Mouse (Mus musculus): ENCODE data around the gene Gm45753.
A peak's percentile ranks its signal among the peaks of the same experiment; 100 is the strongest.

Gene Gm45753

DNA sequence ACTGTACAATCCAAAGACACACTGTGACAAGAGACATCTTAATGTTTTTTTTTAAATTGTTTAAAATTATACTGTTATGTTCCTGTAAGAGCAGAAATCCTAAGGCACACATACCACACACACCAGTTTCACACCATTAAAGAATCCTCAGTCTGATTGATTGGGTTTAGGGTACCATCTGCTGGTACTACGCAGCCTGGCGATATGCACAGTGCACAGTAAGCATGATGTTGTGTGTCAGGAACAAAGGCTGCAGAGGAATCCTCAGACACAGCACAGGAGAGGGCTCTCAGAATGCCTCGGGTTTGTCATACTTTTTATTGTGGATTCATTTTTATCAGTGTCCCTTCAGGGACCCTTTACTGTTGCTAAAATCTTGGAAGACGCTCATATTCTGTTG lies 33.9 kb downstream of the Gm45753 start:
- DNase-seq (ENCODE audit: low read depth, low spot score), result no peak

DNA sequence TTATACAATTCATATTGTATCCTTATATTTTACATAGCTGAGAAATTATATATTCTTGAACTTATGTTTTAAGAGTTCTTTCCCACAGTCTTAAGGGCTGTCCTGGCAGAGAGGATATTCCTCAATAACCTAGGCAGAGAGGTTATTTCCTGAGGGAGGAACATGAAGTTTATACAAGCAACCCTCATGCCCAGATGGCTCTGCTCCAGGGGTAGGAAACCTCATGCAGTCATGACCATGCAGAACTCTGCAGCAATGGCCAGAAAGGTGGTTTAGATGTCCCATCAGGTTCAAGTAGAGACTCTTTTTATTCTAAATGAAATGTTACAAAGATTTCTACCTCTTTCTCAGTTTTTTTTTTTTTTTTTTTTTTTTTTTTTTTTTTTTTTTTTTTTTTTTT lies 39.2 kb downstream of the Gm45753 start:
- DNase-seq (ENCODE audit: low read depth, low spot score), result no peak

DNA sequence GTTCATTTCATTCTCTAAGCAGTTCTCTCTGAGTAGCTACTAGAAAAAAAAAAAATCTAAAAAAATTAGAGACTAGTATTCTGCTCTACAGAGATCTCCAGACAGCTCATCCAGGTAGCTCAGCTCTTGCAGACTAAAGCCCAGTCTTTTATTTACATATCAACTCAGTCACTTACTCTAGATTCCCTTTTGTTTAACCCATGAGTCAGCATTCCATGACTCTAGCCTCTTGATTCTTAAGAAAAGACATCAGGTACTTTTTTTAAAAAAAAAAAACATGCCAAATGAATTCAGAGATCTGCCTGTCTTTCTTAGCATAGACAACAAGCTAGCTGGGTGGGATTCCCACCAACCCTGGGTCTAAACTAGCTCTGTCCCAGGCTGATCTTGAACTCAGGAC lies 39.8 kb downstream of the Gm45753 start:
- no peak for DNase-seq (ENCODE audit: low read depth, low spot score)

DNA sequence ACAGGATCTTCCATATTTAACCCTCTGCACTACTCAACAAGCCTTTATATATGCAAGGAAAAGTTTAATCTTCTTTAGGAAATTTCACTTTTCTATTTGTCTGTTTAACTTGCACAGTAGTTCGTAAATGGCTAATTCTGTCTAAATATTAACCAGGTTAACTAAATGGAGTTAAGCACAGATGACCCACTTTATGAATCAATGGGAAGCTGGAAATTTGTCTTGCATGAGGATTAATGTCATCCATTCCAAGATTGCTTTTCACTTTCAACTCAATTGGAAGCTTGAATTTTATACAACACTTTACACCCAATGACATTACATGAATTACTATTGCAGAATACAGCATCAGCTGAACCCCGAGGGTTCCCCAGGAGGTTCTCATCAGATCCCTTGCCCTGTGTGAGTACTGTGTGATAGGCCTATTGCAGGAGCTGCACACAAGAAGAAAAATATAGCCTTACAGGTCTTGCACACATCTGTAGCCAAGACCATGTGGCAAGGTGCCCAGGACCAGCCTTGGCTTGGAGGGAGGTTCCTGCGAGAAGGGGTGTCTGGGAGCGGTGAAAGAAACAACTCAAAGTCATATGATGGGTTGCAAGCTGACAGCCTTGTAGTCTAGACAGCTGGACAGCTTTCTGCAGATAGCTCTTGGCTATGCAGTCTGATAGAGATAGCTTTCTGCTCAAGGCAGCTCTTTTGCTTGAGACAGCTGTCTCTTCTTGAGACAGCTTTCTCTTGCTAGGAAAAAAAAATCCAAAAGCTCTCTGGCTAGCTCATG lies 40.5 kb downstream of the Gm45753 start:
- DNase-seq (ENCODE audit: low read depth, low spot score), result no peak

DNA sequence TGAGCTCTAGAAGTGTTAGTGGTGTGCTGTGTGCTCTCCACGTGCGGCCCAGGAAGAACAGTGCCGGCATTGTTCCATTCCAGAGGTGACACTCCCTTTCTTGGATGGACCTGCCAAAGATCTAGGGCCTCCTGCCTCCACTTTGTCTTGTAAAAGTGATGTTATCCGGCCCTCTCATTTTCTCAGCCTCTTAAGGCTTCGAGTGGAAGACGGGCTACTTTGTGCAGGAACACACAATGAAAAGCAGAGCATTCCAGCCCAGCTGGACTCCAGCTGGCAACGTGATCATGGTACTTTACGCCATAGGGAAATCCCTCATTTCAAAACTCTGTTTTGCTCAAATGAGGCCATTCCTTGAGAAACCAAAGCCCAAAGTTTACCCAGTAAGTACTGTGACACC lies 41.3 kb downstream of the Gm45753 start:
- DNase-seq (ENCODE audit: low read depth, low spot score), result no peak

DNA sequence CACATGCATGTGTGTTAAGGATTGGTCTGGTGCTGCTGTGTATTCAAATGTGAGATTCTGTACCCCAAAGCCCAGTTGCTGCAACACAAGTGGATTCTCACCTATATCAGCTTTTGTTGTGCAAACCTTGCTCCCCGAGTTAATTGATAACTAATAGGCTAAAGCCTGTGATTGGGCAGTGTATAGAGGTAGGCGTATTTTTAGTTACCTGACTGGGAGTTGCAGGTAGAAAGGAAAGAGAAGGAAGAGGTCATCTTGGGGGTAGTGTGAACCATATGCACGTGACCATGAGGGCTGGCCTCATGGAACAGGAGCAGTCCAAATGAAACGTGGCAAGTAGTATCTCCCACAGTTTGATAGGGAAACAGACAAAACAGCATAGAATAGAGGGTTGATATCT lies 43.3 kb downstream of the Gm45753 start:
- DNase-seq (ENCODE audit: low read depth, low spot score), result no peak

DNA sequence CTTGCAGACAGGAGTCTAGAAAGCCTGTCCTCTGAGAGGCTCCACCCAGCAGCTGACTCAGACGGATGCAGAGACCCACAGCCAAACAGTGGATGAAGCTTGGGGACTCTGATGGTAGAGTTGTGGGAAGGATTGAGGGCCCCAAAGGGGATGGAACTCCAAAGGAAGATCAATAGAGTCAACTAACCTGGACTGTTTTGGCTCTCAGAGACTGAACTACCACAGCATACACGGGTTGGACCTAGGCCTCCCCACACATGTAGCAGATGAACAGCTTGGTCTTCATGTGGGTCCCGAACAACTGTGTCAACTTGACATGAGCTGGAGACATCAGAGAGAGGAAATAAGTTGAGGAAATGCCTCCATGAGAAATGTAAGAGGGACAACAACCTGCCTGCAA lies 45.4 kb downstream of the Gm45753 start:
- DNase-seq (ENCODE audit: low read depth, low spot score), result no peak

DNA sequence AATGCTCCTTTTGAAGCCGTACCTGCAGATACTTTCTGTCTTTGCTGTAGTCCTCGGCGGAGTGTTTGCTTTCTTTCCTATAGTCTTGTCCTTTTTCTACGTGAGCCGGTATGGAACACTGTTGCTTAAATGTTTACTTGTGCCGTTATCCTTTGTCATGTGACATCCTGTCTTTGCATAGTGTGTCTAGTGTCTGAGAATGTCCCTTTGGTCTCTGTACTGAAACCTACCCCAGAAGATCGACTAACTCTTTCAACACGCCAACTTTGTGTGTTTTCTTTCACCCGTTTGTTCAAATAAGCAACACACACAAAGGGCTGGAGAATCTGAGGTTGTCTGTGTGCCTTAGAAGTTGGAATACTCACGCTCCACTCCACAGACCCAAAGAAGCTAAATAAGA lies 46.3 kb downstream of the Gm45753 start, which contains the start of gene F11:
F11 (minus strand) TSS at position 112 of the 400 bp plus-strand sequence.
- DNase-seq (ENCODE audit: low read depth, low spot score), result no peak

DNA sequence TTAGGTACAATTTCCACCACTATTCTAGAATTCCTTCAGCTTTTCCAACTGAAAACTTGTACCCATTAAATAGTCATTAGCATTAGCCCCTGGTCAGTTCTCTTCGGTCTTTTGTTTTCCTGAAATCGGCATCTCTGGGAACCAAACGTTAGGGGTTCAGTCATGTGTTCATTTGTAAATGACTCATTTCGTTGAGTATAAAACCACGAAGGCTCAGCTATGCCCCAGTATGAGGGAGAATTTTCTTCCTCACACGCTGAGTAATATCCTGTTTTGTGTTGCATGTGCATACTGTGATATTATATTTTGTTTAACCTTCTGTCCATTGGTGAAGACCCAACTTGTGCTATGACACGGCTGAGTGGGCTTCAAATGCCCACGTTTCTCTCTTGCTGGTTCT lies 49.8 kb downstream of the Gm45753 start:
- DNase-seq (ENCODE audit: low read depth, low spot score), result no peak

DNA sequence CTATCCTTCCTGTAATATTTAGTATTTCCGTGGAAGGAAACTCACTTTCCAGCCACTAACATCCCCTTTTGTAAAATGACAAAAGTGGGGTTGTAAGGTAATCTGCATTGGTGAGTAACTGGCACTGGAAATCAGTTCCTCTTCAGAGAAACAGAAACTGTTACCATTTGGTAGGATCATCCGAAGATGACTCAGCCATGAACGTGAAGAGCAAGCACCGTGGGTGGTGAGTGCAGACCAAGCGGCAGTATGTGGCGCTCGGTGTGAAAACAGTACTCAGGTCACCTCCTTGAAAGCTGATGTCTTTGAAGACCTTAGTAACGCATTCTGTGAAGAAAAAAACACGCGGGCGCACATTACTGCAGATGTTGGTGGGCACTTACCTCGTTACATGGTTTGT lies 53.2 kb downstream of the Gm45753 start:
- DNase-seq (ENCODE audit: low read depth, low spot score), result no peak

DNA sequence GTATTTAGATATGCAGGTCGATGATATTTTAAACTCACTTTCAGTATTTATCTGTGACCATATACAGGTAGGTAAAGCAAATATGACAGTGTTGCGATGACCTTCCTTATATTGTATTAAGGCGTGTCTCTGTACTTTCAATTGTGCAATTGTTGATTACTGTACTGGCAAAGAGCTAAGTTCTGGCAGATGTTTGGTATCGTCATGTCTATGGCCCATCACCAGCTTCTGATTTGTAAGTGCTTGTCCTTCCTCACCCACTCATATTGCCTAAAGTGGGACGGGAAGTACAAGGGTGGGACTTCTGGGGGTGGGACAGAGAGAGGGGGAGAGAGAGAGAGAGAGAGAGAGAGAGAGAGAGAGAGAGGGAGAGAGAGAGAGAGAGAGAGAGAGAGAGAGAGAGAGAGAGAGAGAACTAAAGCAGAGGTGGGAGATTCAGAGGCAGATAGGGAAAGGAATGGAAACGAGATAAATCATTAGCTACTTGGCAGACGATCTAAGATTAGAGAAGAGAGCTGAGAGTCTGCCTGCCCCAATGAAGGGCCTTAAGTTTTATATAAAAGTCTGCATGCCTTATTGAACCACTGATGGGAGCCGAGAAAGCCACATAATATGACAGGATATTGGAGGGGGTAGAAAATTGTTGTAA lies 53.9 kb downstream of the Gm45753 start:
- DNase-seq (ENCODE audit: low read depth, low spot score), result no peak

DNA sequence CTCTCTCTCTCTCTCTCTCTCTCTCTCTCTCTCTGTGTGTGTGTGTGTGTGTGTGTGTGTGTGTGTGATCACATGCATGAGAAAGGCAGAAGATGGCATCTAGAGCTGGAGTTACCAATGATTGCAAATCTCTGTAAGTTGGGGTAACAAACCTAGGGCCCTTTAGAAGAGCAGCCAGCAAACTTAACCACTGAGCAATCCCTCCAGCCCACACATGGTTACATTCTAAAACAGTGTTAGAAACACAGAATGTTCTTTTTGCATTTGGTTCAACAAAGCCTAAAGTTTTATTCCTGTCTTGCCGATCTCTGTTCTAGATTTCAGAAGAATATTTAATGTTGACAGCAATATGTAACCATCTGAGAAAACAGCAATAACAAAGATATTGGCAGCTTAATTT lies 54.7 kb downstream of the Gm45753 start:
- no peak for DNase-seq (ENCODE audit: low read depth, low spot score)

DNA sequence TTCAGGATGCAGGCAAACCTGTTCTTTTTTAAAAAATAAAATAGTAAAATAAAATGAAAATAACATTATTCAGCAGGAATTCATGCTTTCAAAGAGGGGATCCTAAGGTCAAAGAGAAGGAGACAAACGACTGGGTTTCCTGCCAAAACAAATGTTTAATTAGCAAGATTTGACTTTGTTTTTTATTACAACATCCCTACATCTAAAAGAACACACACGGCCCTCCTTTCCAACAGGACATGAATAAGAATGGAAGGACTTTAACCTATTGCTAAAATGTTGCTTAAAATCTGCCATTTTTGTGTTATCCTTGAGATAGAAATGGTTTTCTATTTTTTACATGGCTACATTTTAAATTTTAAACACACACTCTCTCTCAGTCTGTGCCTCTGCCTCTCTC lies 55.2 kb downstream of the Gm45753 start:
- DNase-seq (ENCODE audit: low read depth, low spot score), result no peak

DNA sequence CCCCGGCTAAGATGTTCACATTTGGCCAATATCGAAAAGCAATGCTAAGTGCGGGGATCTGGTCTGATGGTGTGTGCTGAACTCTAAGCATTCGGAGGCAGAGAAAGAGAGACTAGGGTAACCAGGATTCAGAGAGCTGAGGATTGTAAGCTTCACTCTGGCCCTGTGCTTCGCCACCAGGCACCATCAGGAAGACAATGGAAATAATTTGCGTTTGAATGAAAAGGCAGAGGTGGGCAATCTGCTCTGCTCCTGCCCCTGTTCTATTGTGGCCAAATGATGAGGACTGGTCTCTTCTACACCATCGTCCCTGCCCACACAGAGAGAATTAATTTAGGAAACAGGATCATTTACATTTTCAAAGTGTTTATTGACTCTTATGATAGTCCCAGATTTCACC lies 62.0 kb downstream of the Gm45753 start:
- no peak for DNase-seq (ENCODE audit: low read depth, low spot score)

DNA sequence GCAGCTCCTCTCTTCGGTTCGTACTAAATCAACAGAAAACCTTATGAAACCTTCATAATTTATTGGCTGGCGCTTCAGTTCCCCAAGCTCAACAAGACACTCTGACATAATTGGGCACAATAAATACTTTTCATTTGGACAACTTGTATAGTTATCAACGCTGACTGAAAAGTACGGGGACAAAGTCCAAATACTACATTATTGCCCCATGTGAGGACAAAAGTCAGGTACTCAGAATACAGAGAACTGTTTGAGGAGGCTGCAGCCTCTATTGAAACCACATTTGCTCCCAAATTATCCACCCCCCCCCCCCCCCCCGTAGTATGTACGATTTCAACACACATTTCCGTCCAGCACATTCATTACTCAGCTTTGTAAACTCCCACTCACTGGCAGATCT lies 68.9 kb downstream of the Gm45753 start:
- no peak for DNase-seq (ENCODE audit: low read depth, low spot score)

DNA sequence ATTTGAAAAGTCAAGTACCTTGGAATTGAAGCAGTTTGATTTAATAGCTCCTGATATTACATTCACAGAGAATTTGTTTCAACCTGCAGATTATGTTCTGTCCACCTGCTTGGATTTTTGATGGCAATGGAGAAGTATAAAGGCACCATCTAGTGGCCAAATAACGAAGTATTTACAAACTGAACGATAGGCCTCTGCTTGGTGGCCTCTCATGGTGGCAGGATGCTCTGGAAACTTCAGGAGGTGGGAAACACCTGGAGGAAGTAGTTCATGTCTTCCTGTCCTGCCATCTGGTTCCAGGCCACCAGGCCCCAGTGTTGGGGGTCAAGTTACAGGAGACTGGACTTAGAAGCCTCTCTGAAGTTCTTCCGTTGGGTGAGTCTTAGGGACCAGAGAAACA lies 70.0 kb downstream of the Gm45753 start:
- peak; percentile 43 for DNase-seq (ENCODE audit: low read depth, low spot score)

DNA sequence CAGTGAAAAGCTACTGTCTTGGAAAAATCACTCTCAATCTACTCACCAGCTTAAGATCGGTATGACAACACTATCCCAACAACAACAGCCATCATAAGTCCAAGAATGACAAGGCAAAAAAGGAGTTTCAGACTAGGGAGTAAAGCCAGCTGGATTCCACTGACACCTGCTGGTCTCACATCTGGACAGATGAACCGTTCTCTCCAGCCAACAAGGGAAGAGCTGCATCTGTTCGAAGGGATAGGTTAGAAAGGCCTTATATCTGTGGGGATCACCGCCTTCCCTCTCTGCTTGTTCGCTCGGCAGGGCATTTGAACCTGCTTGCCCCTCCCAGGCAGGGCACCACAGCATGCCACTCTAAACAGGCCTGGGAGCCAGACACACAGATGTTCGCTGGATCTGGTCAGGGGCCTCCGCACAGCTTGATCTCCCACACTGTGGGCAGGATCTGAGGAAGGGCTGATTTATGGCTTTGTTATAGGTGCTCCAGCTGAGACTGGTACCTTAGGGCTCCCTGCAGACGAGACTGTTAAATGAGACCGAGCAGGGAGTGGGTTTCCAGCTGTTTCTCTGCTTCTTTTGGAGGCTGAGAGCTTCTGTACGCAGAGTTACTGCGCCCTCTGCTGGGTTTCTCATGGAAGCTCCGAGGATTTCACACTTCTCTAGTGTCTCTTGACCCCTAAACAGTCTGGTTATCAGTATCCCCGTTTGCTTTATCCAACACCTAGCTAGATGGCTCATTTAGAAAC lies 71.9 kb downstream of the Gm45753 start:
- DNase-seq (ENCODE audit: low read depth, low spot score), result peak; percentile 84

DNA sequence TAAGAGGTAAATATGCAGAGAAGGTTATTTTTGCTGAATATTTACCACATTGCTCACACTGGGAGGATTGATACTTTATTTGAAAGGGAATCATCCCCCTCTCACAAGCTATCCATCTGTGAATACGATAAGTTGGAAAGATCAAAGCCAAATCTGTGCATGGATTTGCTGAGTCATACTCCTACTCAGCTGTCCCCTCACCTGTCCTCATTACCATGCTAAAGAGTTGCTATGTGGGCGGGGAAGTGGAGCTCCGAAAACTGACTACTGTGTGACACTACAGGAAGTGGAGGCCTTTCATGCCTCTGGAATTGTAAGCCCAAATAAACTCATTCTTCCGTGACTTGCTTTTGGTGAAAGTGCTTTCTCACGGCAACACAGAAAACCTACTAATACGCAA lies 73.0 kb downstream of the Gm45753 start:
- DNase-seq (ENCODE audit: low read depth, low spot score), result no peak

DNA sequence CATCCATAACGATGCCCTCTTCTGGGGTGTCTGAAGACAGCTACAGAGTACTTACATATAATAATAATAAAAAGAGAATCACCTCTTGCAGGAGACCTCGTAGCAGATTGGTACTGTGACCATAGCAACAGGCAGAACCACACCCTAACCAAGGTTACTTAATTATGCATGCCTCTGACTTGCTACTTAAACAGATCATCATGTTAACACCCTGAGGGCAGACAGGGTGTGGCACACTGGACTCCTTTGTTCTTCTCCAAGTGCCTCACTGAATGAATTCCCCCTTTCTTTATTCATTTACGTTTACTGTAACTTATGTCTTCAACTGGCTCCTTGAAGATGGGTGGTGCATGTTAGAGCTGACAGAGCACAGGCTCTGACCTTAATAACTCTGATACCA lies 75.0 kb downstream of the Gm45753 start:
- DNase-seq (ENCODE audit: low read depth, low spot score), result peak; percentile 23
